Mouse (Mus musculus) sigmoid colon, adult 10 weeks (tissue): ENCODE data around the gene Ddx56. TPM values are rescaled to one million over a fixed set of nuclear protein-coding genes. Genes with fewer than 3 reads are reported as not detected.

Experiments
- polyA plus RNA-seq: library from polyadenylated mRNA; stranded (reverse); fragments of 350-450 nt; fragmentation: Illumina TruSeq; extraction: RNeasy Lipid Tissue Mini Kit (QIAGEN cat#74804); gene quantifications from one replicate; pipeline ENCODE4 v1.2.3, GENCODE M21; 2014; ENCODE audit warnings: low read depth, low replicate concordance

Gene Ddx56
- polyA plus RNA-seq: 7.0 TPM

GRCm38 (mm10) chr11:6267320-6268254 is at the start of gene Ddx56:
TSS of gene Ddx56 (minus strand) at chr11:6267772.

GRCm38 (mm10) chr11:6291401-6292115 is 24.0 kb upstream of the Ddx56 start, which contains the start of gene Ogdh:
TSS of gene Ogdh (plus strand) at chr11:6291633.

GRCm38 (mm10) chr11:6274387-6275093 is 7.0 kb upstream of the Ddx56 start, which contains the start of gene Tmed4:
TSS of gene Tmed4 (minus strand) at chr11:6274870.

GRCm38 (mm10) chr11:6230012-6230411 is 37.6 kb downstream of the Ddx56 start, which contains the start of gene Npc1l1:
TSS of gene Npc1l1 (minus strand) at chr11:6230143.

Other genes with a start within 250 kb of the Ddx56 start
- 2.1 TPM for gene Camk2b, start 201.4 kb downstream of the Ddx56 start, polyA plus RNA-seq
- gene A730071L15Rik, start 67.7 kb downstream of the Ddx56 start, polyA plus RNA-seq: not detected
- 17.1 TPM for gene Nudcd3, start 67.4 kb downstream of the Ddx56 start, polyA plus RNA-seq
- gene Npc1l1, start 37.6 kb downstream of the Ddx56 start, polyA plus RNA-seq: not detected
- gene Tmed4, start 7.1 kb upstream of the Ddx56 start, polyA plus RNA-seq: 33.3 TPM
- 80.8 TPM for gene Ogdh, start 23.9 kb upstream of the Ddx56 start, polyA plus RNA-seq
- gene Zmiz2, start 121.3 kb upstream of the Ddx56 start, polyA plus RNA-seq: 1.1 TPM
- 849 TPM for gene Ppia, start 147.7 kb upstream of the Ddx56 start, polyA plus RNA-seq
- gene H2afv, start 176.7 kb upstream of the Ddx56 start, polyA plus RNA-seq: 11.7 TPM
- 233 TPM for gene Purb, start 208.1 kb upstream of the Ddx56 start, polyA plus RNA-seq